Mouse (Mus musculus) fibroblast of lung, adult 2 months (primary cell): ENCODE measurements around the gene Apbb1.

Experiments
- DNase-seq: peaks from one replicate; pipeline ENCODE4 v3.0.0-alpha.2; 2011; ENCODE audit warnings: low read depth

Gene Apbb1

DNA sequence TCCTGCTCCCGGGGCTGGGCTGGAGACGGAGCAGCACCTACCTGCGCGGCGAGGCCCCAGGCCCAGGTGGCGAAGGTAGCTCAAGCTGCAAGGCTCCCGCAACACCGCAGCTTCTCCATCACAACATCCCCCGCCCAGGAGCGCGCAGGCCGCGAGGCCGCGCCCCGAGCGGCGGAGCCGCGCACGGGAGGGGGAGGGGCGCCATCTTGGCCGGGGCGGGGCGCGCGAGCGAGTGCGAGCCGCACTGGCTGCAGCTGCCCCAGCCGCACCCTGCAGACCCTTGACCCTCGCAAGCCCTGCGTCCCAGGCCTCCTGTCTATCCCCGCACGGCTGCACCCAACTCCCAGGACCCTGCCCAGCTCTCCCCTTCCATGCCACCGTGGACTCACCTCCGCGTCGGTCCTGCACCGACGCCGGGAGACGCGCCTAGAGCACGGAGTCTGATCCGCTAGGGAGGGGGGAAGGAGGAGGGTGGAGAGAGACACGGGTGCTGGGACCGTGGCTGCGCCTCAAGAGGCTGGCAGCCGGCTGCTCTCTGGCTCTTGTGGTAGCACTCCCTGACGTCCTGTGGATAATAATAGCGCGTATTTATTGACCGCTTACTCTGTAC, at the start of gene Apbb1:
Gene Apbb1, minus strand, starts transcription at position 560 of the 610 bp plus-strand sequence.
- DNase-seq, result peak; percentile 29

DNA sequence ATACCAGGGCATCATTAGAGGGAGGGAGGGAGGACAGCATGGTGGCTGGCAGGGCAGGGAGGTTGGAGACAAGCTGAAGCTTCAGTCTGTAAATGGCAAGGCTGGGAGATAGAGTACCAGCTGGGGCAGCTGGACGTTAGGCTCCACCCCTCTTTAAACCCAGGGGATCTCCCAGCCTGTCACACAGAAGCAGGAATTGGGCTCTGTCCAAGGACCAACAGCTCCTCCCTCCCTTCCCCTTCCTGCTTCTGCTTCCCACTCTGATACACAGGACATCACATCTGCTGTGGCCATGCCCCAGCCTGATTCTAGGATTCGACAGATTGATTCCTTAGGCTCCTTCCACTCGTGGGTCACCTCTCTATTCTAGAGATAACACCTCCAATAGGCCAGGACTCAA, 47.2 kb upstream of the Apbb1 start:
- no peak for DNase-seq

- DNase-seq, result no peak
Measured at GRCm38 (mm10) chr7:105625397-105625796, 43.9 kb upstream of the Apbb1 start.

DNA sequence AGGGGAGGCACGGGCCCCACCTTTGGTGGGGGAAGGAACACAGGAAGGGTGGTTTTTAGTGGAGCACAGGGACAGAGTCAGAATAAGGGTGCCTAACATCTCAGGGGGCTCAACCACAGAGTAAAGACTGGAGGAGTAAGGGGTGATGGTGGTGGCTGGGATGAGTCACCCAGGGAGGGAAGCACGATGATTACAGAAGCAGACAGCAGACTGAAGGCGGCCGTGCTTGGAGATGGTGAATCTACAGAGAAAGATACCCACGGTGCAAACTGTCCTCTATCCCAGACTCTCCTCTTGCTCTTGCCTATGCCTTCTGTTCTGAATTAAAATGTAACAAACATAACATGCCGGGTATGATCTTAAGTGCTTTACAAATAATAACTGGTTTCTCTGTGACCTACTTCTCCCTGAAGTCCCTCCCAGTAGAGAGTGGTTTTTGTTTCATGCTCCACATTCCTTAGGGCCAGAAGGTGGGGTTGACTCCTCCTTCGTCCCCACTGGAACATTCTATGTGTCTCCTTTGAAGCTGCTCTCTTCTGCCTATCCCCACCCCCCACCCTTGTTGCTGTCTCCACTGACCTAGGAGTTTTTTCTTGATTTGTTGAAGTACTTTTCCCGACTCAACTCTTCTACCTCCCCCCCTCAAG, 40.3 kb upstream of the Apbb1 start:
- no peak for DNase-seq

- DNase-seq, result peak; percentile 53
Measured at GRCm38 (mm10) chr7:105621053-105621452, 39.6 kb upstream of the Apbb1 start.

- no peak for DNase-seq
Measured at GRCm38 (mm10) chr7:105619701-105620100, 38.2 kb upstream of the Apbb1 start.

DNA sequence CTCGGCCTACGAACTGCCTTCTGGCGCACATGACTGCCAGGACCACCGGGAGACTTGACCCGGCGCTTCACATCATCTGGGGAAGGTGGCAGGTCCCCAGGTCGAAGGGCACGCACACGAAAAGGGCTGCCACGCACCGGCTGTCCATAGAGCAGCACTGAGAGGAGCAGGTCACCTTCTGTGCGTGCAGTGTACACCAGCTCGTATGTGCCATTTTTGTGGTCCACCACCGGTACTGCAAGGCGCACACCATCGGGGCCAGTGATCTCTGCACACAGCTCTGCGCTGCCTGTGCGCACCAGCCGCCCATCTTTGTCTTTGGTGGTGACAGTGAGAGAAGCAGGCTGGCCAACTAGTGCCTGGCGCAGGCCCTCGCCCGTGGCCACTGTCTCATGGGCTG, 36.4 kb upstream of the Apbb1 start:
- DNase-seq, result no peak

GRCm38 (mm10) chr7:105616561-105616960, 35.1 kb upstream of the Apbb1 start:
- no peak for DNase-seq

DNA sequence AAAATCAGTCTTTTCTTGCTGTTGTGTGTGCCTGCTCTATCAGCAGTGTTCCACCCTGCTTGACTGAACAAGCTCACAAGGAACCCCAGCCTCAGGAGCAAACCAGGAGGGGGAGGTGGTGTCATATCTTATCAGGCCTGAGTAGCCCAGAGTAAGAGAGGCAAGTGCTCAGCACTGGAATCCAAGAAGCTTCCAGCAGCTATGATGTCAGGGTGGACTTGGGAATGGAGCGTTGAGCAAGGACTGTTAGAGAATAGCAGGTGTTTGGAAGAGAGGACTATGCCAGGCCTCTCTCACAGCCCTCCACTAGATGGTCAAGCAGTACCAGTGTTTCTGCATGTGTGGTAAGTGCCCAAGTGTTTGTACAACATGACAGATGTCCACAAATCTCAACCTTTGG, 34.3 kb upstream of the Apbb1 start:
- DNase-seq, result no peak

DNA sequence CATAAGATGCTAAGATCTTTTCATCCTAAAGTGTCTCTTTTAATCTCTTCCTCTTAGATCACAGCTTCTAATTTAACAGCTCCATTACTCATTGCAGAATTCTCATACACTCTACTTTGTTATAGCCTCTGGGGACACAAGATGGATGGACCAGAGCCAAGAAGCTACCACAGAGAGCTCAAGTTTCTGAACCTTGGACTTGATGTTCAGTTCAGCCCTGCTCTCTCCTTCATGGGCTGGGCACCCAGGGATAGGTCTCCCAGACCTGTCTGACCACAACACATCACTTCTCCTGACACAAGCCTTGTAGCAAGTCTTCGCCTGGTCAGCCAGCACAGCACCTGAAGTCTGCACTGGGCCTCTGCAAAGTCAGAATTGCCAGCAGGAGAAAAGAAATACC, 32.9 kb upstream of the Apbb1 start:
- no peak for DNase-seq

- DNase-seq, result no peak
Measured at GRCm38 (mm10) chr7:105611767-105612166, 30.3 kb upstream of the Apbb1 start.

GRCm38 (mm10) chr7:105608467-105608866, 27.0 kb upstream of the Apbb1 start:
- DNase-seq, result no peak

DNA sequence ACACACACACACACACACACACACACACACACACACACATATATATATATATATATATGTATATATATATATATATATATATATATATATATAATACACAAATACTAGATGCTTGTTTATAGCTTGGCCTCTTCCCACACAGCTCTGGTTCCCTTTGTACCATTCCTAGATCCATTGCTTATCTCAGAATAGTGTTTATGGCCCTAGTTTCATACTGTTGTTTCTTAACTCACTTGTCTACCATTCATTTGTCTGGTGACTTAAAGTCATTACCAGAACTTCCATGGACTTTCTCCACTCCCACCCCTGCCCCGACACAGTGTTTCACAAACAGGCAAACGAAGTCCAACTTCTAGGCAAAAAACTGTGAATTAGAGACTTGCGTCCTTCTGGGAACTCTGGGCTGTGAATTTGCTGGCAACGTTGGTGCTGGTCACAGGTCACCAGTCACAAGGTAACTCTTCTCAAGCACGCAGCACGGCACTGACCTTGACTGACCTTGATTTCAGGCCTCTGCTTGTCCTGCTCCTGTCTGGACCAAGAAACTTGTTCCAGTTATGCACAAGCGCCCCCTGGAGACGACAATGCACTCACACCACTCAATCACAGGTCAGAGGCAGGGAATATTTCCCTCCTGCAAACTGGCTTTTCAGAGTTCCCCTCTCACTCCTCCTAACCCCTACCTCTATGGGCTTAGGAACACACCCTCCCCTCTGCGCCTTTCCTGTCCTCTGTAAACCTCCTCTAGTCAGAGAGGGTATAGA, 21.6 kb upstream of the Apbb1 start:
- peak; percentile 33 for DNase-seq

- no peak for DNase-seq
Measured at GRCm38 (mm10) chr7:105590097-105590496, 8.6 kb upstream of the Apbb1 start.

DNA sequence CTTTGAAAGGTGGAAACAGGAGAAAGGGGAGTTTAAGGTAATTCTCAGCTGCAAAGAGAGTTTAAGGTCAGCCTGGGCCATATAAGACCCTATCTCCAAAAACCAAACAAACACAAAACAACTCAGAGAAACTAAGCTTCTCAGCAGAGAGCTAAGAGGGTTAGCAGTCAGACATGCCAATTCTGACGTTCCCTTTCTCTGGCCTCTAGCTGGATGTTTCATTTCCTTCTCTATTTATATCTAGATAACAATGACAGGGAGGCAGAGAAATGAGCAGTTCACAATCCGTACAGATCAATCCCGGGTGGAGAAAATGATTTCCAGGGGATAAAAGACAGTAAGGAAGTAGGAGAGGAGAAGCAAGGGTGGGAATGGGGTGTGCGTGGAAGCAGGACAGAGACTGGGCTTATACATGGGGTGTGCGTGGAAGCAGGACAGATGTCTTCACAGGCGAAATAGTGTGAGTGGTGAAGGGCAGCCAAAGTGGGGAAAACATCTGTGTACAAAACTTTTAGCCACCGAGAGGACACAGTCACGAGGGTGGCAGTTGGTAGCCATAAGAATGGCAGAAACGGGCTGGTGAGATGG, 7.0 kb upstream of the Apbb1 start:
- no peak for DNase-seq

GRCm38 (mm10) chr7:105581959-105582358, 506 bp upstream of the Apbb1 start:
- DNase-seq, result no peak

DNA sequence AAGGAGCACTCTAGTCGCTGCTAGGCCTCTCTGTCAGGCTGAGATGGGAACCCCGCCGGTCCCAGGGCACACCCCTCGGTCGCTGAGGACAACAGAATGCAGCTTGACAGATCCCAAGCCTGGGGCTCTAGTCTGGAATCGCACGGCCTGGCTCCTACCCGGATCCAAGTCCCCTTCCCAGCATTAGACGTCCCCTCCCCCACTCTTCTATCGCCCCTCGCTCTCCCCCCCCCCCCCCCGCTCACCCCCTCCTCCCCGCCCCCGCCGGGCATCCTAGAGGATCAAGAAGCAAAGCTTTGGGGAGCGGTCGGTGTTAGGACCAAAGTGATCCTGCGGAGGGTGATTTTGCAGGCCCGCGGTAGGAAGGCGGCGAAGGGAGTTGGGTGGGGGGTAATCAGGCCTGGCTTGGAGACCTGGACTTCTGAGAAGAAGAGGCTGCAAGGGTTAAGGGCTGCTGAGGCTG, 795 bp downstream of the Apbb1 start:
- DNase-seq, result no peak

GRCm38 (mm10) chr7:105578481-105578880, 3.0 kb downstream of the Apbb1 start:
- no peak for DNase-seq

DNA sequence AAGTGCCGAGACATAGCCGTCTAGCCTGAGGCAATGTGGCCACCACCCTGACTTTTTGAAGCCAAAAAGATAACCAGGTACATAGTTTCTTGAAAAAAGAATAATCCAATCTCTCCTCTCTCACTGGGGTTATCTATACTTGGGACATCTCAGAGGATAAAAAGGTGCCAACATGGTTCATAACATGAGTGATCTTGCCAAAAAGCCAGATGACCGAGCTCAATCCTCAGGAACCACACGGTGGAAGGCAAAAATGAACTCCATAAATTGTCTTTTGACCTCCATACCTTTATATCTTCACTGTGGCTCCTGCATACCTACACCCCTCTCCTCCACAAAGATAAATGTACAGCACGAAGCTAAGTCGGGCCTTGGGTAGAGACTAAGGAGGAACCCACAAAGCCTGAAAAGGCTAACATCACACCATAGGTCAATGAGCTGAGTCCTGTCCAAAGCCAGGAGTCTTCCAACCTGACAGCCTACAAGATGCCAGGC, 4.0 kb downstream of the Apbb1 start:
- no peak for DNase-seq

- no peak for DNase-seq
Measured at GRCm38 (mm10) chr7:105576166-105576748, 5.2 kb downstream of the Apbb1 start.

GRCm38 (mm10) chr7:105574537-105574936, 6.9 kb downstream of the Apbb1 start:
- DNase-seq, result no peak

DNA sequence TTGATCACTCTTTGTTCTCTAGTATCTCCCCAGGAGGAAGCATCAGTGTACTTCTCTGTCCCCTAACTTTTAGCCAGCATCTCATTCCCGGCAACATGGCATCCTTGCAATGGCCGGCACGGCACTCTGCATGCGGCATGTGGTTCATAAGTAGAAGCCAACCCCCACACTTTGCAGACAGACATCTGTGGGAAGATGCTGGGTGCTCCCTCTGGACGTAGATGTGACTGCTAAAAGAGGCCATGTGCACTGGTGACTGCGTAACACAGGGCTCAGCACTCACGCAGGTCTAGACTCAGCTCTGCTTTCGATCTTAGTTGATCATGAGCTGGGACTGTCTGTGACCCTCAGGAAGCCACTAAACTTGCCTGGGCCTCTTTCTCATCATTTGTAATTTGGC, 8.5 kb downstream of the Apbb1 start:
- DNase-seq, result no peak
